Mouse (Mus musculus) adrenal gland, postnatal 10 days (tissue): ENCODE measurements at regions not wholly inside any gene's neighbourhood (a gene's known extent, or its start where the extent isn't known, plus 50 kb on each side); places are given as distances from the start of the nearest gene placed in this dataset.
A peak's percentile ranks its signal among the peaks of the same experiment; 100 is the strongest.

Source experiments
- DNase-seq: peaks from one replicate; pipeline ENCODE4 v3.0.0; 2021; ENCODE audit warnings: mixed read lengths

DNA sequence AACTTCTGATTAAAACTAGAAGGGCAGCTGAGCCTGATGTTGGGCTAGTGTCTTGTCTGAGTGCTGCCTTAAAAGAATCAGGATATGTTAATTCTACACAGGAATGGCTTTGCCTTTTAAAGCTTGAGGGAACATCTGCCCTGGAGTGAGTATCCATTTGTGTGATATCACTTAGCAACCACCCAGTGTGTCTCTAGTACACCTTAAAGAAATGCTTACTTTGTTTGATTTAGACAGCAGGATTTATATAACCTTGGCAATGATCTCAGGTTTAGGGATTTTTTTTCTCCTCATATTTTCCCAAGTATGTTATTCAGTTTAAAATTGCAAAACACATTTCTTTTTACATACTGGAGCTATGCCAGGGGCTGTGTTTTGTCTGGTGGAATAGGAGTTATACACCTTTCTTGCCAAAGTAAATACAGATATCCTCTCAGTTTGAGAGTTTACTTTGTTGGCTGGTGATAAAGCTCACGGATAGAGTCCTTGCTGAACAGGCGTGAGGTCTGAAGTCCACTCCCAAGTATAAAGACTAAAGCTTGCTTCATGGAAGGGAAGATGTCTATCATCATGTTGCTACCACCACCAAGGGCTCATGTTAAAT is 206.6 kb downstream of the Rsl24d1 start:
- DNase-seq = no peak

DNA sequence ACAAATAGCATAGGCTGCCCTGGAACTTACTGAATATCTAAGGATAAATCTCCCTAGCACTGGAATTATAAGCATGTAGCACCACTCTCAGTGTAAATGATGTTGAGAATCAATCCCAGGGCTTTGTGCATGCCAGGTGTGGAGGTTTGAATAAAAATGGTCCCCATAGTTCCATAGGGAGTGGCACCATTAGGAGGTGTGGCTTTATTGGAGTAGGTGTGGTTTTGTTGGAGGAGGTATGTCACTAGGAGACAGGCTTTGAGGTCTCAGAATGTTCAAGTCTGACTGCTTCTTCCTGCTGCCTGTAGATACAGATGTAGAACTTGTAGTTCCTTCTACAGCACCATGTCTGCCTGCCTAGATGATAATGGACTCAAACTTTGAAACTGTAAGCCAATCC is 217.8 kb downstream of the Rsl24d1 start:
- no peak for DNase-seq

DNA sequence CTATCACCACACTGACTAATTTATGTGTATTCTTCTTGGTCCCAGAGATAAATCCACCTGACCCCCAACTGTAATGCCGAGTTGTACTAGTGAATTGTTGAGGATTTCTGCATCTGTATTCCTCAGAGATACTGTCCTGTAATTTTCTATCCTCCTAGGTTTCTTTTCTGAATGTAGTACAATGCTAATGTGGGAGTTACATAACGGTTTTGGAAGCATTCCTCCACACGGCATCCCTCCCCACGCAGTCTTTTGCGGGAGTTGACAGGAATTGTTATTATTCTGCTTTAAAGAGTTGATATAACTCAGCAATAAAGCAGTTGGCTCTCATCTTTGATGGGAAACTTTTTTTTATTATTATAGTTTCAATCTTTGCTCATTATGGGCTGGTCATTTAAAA is 222.8 kb downstream of the Rsl24d1 start:
- DNase-seq = no peak

DNA sequence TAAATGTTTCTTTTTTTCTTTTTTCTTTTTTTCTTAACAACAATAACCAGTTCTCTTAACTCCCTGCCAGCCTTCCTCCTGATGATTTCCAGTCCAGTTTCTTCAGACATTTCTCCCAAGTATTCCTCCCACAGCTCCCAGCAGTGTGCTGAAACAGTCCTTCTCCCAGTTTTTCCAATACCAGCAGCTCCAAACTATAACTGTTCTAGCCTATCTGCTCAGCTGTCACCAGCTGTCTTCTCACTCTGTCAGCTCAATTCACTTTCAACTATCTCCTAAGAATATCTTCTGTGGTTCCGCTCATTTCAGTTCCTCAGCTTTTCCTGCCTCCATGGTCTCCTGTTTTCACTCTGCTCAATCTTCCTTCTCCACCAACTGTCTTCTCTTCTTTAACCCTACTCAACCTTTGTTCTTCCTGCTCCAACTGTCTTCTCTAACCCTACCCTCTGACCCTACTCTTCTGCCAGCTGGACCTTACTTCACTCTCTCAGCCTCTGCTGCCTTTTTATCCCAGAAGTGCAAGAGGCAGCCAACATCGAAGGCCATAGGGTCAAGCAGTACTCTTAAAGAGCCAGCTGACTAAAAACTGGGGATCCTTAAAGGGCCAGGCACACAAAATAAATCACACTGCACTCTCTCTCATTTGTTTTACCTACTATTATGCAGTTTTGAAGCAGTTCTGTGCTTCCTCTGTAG is 224.0 kb downstream of the Rsl24d1 start:
- DNase-seq = peak; percentile 33

DNA sequence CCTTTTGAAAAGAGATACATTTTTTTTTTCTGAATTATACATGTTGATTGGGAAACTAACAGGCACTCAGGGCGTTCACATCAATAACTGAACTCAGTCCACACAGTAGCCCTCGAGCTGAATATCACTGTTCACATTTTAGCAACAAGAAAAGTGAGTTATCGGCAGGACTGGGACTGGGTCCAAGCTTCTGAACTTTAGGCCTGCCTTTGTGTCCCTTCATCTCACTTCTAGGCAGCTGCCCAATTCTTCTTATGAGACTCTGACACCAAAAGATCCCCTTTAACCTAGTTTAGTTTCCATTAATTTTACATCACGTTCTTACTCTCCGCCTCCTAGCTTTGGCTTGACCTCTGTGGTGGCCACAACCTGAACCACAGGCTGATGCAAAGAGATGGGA is 242.7 kb downstream of the Rsl24d1 start:
- peak; percentile 22 for DNase-seq

DNA sequence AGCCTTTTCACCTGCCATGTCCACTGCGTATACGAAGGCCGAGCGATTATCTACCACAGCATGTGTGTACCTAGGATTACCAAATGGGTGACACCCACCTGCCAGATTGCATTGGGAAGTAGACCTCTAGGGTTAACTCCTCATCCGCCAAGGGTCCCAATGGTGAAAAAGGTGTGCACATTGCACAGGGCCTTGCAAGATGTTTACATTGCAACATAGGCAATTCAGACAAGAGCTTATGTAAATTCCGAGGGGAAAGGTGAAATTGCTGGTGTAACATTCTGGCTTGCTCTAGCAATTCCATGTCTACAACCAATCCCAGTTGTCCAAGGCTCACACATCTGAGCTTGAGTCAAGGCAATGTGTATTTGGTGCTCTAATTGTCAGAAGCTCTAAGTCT is 245.7 kb downstream of the Rsl24d1 start:
- DNase-seq = no peak

DNA sequence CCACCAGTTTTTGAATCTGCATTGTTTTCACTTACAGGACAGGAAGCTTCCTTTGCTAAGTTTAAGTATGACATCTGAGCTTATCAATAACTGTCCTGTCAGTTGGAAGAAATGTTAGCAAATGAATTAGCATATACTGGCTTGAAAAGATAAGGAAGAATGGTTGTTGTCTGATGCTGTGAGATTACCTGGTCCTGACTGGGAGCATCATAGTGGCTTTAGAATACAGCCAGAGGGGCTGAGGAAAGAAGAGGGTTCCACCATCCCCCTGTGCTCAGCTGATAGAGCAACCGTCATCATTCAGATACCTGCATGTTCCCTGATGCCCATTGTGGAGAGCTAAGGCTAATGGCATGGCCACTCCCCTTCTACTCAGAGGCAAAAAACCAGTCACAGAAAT is 267.5 kb downstream of the Rsl24d1 start:
- no peak for DNase-seq

DNA sequence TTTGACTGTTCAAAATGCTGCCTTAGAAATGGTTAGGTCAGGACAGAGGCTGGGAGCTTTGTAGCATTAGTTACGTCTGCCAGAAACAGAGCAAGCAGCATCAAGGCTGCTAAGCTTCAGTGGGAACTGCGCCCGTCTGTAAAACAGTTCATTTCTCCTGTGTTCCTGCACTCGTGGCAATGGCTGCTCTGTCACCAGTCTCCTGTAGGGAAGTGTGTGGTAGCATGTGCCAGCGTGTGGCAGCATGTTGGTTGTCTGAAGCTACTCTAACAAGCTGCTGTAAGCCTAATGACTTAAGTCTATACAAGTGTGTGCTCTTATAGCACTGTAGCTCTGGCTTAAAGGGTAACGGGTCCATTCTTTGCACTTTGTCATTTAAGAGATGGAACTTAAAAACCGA is 278.8 kb downstream of the Rsl24d1 start:
- no peak for DNase-seq

DNA sequence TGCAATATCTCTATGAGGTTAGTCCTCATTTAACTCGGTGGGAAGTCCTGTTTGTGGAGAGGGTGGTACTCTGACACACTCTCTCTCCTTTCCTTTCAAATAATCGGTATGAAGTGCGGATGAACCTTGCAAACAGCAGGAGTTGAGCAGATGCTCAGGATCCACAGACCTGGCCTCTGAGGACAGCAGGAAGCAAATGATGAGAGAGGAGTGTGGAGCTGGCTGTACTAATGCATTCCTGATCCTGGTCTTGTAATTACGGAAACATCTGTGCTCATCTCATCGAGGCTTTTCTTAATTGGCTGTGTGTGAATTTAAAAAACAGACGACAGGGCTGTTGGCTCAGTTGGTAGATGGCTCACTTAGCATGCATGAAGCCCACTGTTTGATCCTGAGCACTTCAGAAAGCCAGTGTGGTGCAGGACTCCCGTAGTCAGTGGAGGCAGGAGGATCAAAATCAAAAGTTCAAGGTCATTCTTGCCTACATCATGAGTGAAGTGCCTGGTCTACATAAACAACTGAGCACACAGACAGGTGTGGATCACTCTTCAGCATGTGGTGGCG is 300.2 kb downstream of the Rsl24d1 start:
- no peak for DNase-seq

DNA sequence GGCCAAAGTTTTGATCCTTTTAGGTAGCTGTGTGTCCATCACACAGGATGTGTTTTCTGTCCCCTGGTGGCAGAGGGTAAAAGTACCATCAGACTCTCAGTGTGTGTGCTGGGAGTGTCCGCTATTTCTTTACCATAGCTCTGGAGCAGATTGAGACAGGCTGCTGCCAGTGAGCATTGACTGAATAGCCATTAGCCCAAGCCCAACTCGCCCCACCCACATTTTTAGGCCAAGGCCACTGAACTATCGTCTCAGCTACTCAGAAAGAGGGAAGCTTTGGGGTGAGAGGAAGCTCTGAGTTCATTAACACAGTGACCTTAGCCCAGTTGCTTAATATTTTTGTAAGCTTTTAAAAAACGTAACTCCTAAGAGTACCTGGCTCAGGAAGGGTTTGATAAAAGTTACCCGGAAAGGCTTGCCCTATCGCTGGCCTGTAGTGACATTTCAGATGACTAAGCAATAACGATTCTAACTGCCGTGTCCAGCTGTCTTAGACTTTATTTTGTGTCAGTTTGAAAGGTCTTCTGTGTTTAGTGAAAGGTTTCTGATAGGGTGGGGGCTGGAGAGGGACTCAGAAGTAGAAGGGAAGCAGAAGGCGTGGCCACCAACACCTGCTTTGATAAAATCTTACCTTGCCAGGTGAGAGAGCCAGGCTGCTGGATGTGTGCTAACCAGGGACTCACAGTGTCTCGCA is 303.0 kb downstream of the Rsl24d1 start:
- peak; percentile 8 for DNase-seq
